Mouse (Mus musculus): Measurements from ENCODE around the gene Mn1. TPM values are rescaled to one million over a fixed set of nuclear protein-coding genes. Genes with fewer than 3 reads are reported as not detected.

Mn1 gene
- polyA plus RNA-seq, 1 experiment = 0.23 TPM

DNA sequence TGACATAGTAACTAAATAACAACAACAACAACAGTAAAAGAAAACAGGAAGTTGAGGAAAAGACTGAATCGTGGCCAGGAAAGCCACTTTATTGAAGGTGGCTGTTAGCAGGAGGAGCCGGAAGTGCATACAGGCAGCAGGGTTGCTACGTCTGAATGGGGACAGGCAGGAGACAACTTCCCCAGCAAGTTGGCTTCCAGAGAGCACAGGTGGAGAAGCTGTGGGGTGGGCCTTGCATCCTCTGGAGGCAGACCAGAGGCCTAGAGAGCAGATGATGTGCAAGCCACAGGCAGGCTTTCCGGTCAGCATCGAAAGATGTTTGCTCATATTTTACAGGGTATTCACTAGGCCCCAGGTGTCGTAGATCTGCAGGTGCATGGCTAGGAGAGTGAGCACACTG is 88.7 kb downstream of the Mn1 start:
- Histone ChIP-seq H3K27ac (ENCODE audit: control insufficient read depth, insufficient read depth, low read depth, low read length) (no peak overlapping the region), H3K4me1 (ENCODE audit: control insufficient read depth, insufficient read depth, low read length) (peaks cover 11% of the 10 kb centered on the region), H3K36me3 (ENCODE audit: control insufficient read depth, insufficient read depth, low read length) (no peaks in the 10 kb centered on the region), H3K27me3 (ENCODE audit: control insufficient read depth, insufficient read depth, low read length) (no peaks in the 10 kb centered on the region), H3K4me3 (ENCODE audit: control insufficient read depth, low read depth, low read length) (no peak overlapping the region)
- TF ChIP-seq CTCF (IDR thresholded peaks at IDR 0.05; ENCODE audit: control insufficient read depth, insufficient read depth, insufficient replicate concordance, low read depth, low read length) = no peak
- TF ChIP-seq POLR2A (IDR thresholded peaks at IDR 0.05; ENCODE audit: control insufficient read depth, low read depth, low read length) = no peak

DNA sequence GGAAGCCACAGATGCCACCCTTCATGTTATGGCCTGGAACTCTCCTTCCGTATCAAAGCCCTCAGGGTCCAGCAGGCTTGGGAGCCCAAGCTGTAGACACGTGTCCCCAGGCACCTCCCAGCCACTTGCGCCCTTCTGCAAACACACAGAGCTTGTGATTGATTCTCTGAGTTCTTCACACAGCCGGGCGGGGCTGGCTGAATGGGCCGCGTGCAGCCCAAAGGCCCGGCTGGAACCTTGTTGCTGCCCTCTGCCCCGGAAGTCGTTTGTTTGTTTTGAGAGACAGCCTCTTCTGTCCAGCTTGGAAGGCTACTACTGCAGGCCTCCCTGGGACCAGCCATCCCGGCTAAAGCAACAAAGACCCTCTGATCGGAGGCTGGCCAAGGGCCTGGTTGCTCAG is 89.2 kb downstream of the Mn1 start:
- no peak for TF ChIP-seq POLR2A (IDR thresholded peaks at IDR 0.05; ENCODE audit: control insufficient read depth, low read depth, low read length)
- TF ChIP-seq CTCF (IDR thresholded peaks at IDR 0.05; ENCODE audit: control insufficient read depth, insufficient read depth, insufficient replicate concordance, low read depth, low read length) = no peak
- Histone ChIP-seq H3K27me3 (ENCODE audit: control insufficient read depth, insufficient read depth, low read length) (no peaks in the 10 kb centered on the region), H3K4me3 (ENCODE audit: control insufficient read depth, low read depth, low read length) (no peak overlapping the region), H3K36me3 (ENCODE audit: control insufficient read depth, insufficient read depth, low read length) (no peaks in the 10 kb centered on the region), H3K4me1 (ENCODE audit: control insufficient read depth, insufficient read depth, low read length) (peaks cover 11% of the 10 kb centered on the region), H3K27ac (ENCODE audit: control insufficient read depth, insufficient read depth, low read depth, low read length) (no peak overlapping the region)

Other genes with a start within 250 kb of the Mn1 start
- 24.0 and 25.4 TPM in 2 replicates for gene Pitpnb, start 86.6 kb upstream of the Mn1 start, polyA plus RNA-seq (2012; rRNA removed)

Data from testis, adult 2 months (tissue).